Mouse (Mus musculus): ENCODE data around the gene Capns1.
A peak's percentile ranks its signal among the peaks of the same experiment; 100 is the strongest.
"Not testable (repeated sequence)": the region's sequence is repeated elsewhere in the genome, so short reads cannot be mapped to it uniquely, and the experiment has no call there.

The Capns1 gene

GRCm38 (mm10) chr7:30202895-30203690, 4.5 kb upstream of the Capns1 start:
- DNase-seq (ENCODE audit: low read depth, low spot score), result peak; percentile 74

DNA sequence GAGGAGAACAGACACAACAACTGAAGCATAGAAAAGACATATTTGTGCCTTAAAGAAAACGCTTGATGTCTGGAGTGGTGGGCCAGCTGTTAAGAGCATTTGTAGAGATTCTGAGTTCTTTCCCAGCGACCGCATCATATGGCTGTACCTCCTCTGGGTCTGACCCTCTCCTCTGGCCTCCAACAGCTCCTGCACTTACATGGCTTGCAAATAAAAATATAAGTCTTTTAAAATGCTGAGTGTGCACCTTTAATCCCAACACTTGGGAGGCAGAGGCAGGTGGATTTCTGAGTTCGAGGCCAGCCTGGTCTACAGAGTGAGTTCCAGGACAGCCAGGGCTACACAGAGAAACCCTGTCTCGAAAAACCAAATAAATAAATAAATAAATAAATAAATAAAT, 2.0 kb upstream of the Capns1 start:
- not testable (repeated sequence) for DNase-seq (ENCODE audit: low read depth, low spot score)

GRCm38 (mm10) chr7:30200200-30200599, 1.6 kb upstream of the Capns1 start:
- DNase-seq (ENCODE audit: low read depth, low spot score), result no peak

GRCm38 (mm10) chr7:30199498-30200139, 1.0 kb upstream of the Capns1 start:
- DNase-seq (ENCODE audit: low read depth, low spot score), result no peak

DNA sequence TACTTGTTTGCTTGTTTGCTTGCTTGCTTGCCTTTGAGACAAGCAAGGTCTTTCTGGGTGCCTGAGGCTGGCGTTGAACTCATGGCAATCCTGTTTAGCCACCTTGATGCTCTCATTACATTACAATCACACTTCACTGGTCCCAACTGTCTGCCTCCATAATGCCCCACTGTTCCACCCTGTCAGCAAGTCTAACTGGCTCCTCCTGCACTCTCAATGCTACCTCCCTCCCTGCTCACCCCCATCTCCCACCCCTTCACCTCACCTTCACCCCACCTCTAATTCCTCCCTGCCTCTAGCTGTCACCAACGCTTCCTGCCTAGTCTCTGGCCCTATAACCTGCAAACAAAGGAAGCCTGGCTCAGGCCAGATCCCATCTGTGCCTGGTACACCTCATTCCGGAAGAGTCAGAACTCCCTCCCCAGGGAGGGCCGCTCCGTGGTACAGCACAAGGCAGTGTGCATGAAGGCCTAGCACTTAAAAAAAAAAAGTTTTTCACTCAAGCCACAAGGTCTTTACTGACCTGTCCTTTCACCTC, 950 bp downstream of the Capns1 start:
- peak; percentile 15 for DNase-seq (ENCODE audit: low read depth, low spot score)

GRCm38 (mm10) chr7:30196171-30196570, 2.4 kb downstream of the Capns1 start:
- DNase-seq (ENCODE audit: low read depth, low spot score), result peak; percentile 84

GRCm38 (mm10) chr7:30195461-30195860, 3.1 kb downstream of the Capns1 start:
- peak; percentile 58 for DNase-seq (ENCODE audit: low read depth, low spot score)

- peak; percentile 97 for DNase-seq (ENCODE audit: low read depth, low spot score)
These were observed 3.7 kb downstream of the Capns1 start for GRCm38 (mm10) chr7:30194884-30195283.

DNA sequence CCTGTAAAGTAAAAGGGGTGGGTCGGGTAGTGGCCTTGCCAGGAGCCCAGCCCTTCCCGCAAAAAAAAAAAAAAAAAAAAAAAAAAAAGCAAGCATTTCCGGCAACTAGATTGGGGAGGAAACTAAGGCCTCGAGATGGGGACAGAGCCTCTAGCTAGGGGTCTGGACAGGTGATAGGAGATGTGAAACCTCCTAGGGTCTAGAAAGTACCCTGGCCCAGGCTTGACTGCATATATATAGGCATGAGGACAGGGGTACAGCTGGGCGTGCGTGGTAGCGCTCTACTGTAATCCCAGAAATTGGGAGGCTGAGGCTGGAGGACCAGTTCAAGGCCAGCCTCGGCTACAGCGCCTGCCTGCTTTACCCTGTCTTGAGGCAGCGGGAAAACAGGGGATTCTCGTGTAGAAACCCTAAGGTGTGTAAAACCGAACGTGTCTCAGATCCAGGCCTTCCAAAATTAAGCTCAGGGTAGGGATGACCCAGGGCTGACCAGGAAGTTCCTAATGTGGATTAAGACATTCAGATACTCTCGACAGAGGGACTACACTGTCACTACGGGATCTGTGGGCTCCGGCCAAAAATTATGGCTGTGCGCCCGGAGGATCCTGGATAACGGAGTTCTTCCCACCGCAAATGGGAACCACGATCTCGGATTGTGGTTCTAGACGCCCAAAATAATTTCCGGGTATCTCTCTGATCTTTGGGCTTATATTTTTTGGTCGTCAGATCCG, 4.3 kb downstream of the Capns1 start:
- DNase-seq (ENCODE audit: low read depth, low spot score), result peak; percentile 64

DNA sequence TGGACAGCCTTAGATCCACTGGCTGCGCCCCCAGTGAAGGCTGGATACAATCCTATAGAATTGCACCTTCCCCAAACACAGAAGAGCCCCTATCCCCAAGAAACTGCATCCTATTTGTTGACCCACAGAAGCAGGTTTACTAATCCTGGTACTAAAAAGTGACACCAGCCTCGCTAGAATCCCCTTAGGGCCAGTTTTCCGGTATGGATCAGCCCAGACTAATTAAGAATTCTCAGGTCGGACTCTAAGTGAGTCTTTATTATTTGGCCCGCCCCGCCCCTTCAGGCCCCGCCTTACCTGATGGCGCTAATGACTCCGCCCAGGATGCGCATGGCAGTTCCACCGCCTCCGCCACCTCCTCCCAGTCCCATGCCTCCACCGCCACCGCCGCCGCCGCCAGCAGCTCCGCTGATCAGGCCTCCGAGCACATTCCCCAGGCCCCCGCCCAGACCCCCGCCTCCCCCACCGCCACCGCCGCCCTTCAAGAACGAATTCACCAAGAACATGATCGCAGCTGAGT, 5.0 kb downstream of the Capns1 start:
- DNase-seq (ENCODE audit: low read depth, low spot score), result peak; percentile 73

DNA sequence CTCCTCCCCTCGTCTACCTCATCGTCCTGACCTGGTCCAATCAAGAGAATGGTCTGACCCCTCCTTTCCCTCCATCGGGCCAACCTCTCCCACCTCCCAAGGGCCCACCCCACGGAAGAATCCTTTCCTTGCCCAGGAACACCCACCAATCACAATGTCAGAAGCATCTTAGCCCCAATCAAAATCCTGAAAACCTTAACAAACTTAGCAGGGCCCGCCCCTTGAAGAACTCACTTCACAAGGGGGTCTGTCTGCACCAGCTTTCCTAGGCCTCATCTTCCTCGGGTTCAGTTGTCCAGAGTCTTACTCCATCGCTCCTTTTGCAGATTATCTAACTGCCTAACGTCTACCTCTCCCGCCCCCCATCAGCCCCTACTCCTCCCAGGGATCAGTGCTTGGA, 5.6 kb downstream of the Capns1 start:
- DNase-seq (ENCODE audit: low read depth, low spot score), result no peak

DNA sequence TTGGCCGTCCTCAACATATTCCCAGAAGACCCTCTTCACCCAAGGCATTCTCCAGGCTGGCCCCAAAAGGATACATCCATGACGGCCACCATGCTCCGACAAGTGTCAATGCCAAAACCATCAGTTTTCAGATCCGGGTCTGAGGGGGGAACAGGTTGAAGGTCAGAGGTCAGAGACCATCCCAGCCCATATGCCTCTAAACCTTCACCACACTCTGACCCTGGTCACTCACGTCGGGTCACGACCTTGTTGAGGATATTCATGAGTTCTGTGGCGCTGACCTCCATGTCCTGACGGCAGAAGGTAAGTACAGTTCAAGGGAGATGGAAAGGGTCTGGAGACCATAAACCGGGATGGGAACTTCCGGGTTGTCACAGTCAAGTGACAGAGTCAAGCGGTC, 6.5 kb downstream of the Capns1 start:
- no peak for DNase-seq (ENCODE audit: low read depth, low spot score)

DNA sequence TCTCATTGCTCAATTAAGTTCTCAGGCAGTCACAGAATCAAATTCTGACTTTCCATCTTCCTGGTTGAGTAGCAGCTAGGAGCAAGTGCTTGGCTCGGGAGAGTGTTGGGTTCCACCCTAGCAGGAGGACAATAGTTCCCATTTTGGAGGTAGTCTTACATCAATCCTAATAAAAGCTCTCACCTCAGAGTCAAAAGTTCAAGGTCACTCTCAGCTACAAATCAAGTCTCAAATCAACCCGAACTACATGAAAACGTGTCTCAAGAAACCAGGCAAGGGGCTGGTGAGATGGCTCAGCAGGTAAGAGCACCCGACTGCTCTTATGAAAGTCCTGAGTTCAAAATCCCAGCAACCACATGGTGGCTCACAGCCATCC, 9.5 kb downstream of the Capns1 start:
- DNase-seq (ENCODE audit: low read depth, low spot score), result no peak

DNA sequence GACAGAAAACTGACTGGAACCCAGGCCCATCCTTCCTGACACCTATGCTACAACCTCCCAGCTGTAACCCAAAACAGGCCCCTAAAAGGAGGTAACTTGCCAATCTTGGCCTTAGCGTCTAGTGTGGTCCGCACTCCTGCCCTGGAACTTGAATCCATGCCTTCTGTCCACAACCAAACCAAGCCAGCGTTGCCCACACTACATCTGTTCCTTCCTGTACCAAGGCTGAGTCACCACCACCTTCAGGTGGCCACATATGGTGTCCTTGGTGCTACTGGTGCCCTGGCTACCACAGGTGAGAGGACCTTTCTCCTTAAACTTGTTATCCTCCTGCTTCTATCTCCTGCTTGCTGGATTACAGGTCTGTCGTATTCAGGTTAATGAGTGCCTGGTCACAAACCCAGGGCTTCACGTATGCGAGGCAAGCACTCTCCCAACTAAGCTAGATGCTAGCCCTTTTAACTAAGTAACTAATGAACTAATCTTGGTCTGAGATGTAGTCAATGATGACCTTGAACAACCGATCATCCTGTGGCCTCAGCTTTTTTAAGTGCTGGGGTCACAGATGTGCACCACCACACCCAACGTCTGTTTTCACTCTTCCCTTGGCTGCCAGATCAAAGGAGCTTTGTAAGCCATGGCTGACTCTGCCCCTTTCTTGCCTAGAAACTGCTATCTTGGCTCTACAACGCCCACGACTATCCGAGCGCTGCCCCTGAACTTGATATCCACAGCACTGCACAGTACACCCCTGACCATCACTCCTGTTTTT, 10.1 kb downstream of the Capns1 start:
- no peak for DNase-seq (ENCODE audit: low read depth, low spot score)

DNA sequence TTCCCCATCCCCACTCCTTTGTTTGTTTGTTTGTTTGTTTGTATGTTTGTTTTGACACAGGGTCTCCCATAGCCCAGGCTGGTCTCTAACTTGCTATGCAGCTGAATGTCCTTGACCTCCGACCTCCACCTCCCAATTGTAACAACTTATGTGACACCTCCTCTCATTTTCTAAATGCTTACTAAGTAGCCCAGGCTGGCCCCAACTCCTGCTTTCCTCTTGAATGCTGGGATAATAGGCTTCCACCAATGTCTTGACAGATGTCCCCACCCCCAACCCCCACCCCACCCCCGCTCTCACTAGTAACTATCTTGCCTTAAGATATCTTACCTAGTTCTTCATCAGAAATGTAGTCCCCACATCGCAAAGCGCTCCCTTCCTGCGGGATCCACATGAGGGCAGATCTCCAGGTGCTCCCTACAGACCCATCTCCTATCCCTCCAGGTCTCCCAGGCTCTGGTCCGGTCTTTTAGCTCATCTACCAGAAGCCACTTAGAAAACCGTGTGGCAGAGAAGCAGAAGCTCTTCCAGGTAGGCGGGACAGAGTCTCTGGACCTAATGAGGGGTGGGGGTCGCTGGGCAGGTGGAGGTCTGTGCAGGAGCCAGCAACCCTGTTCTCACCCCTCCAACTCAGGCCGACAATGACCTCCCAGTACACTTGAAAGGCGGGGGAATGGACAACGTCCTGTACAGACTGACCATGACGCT, 13.8 kb downstream of the Capns1 start:
- DNase-seq (ENCODE audit: low read depth, low spot score), result no peak

- peak; percentile 66 for DNase-seq (ENCODE audit: low read depth, low spot score)
These were observed 14.7 kb downstream of the Capns1 start, which contains the start of gene Cox7a1 for GRCm38 (mm10) chr7:30183879-30184289. Cox7a1 (plus strand) TSS chr7:30184144.

DNA sequence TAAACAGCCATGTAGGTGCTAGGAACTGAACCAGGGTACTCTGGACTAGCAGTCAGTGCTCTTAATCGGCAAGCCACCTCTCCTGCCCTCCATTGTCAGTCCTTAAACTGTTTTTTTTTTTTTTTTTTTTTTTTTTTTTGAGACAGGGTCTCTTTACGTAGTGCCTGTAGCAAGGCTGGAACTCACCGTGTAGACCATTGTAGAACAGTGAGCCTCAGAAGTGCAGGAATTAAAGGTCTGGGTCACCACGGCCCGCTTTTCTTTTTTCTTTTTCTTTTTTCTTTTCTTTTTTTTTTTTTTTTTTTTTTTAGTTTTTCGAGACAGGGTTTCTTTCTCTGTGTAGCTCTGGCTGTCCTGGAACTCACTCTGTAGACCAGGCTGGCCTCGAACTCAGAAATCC, 15.4 kb downstream of the Capns1 start:
- not testable (repeated sequence) for DNase-seq (ENCODE audit: low read depth, low spot score)

GRCm38 (mm10) chr7:30181929-30182328, 16.7 kb downstream of the Capns1 start:
- not testable (repeated sequence) for DNase-seq (ENCODE audit: low read depth, low spot score)

DNA sequence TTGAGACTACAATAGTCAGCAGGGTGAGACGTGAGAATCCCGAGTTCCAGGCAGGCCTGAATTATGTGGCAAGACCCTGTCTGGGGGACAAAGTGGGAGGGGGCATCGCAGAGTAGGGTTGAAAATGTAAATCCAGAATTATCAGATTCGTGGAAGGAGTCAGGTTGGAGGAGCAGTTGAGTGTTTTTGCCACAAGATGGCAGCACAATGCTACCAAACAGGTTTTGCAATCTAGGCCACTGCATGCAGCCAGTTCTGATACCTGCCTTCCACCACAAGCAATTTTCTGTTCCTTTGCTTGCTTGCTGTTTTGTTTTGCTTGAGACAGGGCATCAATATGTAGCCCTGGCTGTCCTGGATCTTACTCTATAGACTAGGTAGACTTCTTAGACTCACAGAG, 17.3 kb downstream of the Capns1 start:
- peak; percentile 77 for DNase-seq (ENCODE audit: low read depth, low spot score)

- no peak for DNase-seq (ENCODE audit: low read depth, low spot score)
These were observed 20.4 kb downstream of the Capns1 start for GRCm38 (mm10) chr7:30178256-30178655.

DNA sequence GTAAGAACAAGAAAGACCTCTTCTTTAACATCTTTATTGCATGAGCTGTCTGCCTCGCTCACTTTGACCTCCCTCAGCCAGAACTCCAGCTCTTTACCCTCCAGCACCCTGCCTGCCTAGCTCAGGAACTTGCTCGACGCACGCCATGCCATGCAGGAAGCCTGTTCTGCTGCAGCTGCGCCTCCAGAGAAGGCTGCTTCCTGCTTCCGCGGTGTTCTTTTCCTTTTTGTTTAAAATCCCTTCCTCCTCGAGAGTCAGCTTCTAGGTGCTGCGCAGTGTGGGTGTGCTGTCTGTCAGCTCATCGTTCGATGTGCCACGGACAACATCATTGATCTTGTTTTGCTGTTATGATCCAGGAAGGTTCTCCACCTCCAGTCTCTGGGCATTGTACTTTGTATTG, 22.1 kb downstream of the Capns1 start:
- no peak for DNase-seq (ENCODE audit: low read depth, low spot score)

All from 3T3-L1 (cell line).